Mouse (Mus musculus): ENCODE measurements around the gene Agpat1. TPM values are rescaled to one million over a fixed set of nuclear protein-coding genes. Genes with fewer than 3 reads are reported as not detected.
A peak's percentile ranks its signal among the peaks of the same experiment; 100 is the strongest.

The Agpat1 gene
- polyA plus RNA-seq, 2 experiments: 19.0 to 35.9 TPM

DNA sequence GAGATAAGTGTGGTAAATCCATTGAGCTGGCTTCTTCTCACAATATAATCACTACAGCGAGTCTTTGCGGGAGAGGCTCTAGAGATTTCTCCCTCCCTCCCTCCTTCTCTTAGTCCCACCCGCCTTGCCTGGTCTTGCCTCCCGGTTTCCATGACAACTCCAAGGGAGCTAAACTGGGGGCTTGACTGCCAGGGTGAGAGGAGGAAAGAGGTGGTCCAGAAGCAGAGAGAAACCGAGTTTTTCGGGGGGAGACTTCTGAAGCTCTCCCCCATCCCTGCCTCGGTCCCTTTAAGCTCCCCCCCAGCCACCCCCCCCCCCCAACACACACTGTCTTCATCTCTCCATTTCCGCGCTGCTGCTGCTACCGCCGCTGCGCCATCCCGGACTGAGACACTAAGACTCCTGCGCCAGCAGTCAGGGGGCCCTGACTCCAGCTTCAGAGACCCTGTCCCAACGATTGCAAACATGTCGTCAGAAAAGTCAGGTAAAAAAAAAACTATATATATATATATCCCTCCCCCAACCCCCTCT, 25.2 kb downstream of the Agpat1 start, which contains the start of gene Prrt1:
Gene Prrt1 (plus strand): TSS at position 313 of the 531 bp plus-strand sequence.
- peak within 1 kb of the TSS in 1 of 2 experiments; percentile 74; a peak in 1 of 4 replicates for H3K4me3 ChIP-seq (ENCODE audit: insufficient read depth in 1 of 2, low read depth in 2 of 2, low read length in 2 of 2)
- H3K27ac ChIP-seq: no peak within 1 kb of the TSS

DNA sequence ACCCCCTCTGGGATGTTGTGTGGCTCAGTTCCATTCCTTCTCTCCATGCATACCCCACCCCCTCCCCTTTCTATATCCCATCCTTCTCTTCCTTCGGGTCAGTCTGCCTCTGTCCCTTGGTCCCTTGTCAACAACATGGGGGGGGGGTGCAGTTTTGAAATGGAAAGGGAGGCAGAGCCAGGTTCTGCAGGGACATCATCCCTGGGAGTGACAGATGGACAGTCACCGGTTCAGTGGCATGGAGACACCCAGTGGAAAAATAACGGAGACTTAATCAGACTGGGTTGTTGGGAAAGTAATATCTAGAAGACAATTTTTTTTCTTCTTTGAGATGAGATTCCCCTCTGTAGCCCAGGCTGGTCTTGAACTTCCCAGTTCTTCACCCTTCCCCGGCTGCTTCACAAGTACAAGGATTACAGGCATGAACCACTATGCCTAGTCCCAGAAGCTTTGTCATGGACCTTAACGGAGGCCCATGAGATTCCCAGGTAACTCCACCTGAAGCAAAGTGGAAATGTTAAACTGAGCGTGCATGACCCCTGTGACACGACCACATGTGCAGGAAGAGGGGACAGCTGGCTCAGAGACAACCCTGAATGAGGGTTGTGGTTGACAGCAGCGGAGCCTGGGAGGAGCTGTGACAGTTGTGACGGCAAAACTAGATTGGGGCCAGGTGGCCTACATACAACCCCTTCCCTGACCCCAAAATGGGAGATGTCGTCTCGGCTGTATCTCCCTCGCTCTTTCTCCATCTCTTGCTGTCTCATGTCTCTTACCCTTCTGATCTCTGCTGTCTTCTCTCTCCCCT, 25.9 kb downstream of the Agpat1 start:
- Histone ChIP-seq H3K4me3 (ENCODE audit: insufficient read depth in 1 of 2, low read depth in 2 of 2, low read length in 2 of 2) (no peak overlapping the region), H3K9me3 (ENCODE audit: control insufficient read depth, low read length) (no peaks in the 10 kb centered on the region), H3K27me3 (ENCODE audit: control insufficient read depth, insufficient read depth, low read length) (peaks cover 51% of the 10 kb centered on the region), H3K4me1 (replicated peaks; ENCODE audit: control insufficient read depth in 2 of 2, insufficient read depth in 2 of 2, low read length in 1 of 2) (peaks cover 4 to 5% of the 10 kb centered on the region in 2 experiments; a peak in 3 of 4 replicates), H3K27ac (no peak overlapping the region), H3K4me2 (ENCODE audit: low read depth) (no peak overlapping the region), H3K9ac (replicated peaks) (no peak overlapping the region), H3K36me3 (replicated peaks; ENCODE audit: control insufficient read depth, insufficient read depth, low read depth) (no peaks in the 10 kb centered on the region)
- no peak for TF ChIP-seq EP300 (IDR thresholded peaks at IDR 0.05; ENCODE audit: low read depth)
- TF ChIP-seq CTCF (IDR thresholded peaks at IDR 0.05; ENCODE audit: low read depth): no peak
- WGBS (ENCODE audit: insufficient replicate concordance): 11% methylated on average over 12 of the region's 12 CpGs
- DNase-seq (ENCODE audit: low read depth in 3 of 3, low spot score in 3 of 3) (no peak), ATAC-seq (ENCODE audit: insufficient read depth) (no peak)

More for the DNA sequence above, 25.2 kb downstream of the Agpat1 start, which contains the start of gene Prrt1:
- ATAC-seq (ENCODE audit: insufficient read depth) (no peak), DNase-seq (ENCODE audit: low read depth in 3 of 3, low spot score in 3 of 3) (no peak)
- WGBS (ENCODE audit: insufficient replicate concordance): 9% methylated on average over 16 of the region's 16 CpGs
- Histone ChIP-seq H3K9me3 (ENCODE audit: control insufficient read depth, low read length) (no peaks in the 10 kb centered on the region), H3K4me2 (ENCODE audit: low read depth) (peak within 1 kb of the TSS; percentile 88; the same call in 1 of the 2 replicates), H3K9ac (replicated peaks) (no peak within 1 kb of the TSS), H3K36me3 (replicated peaks; ENCODE audit: control insufficient read depth, insufficient read depth, low read depth) (no peaks in the 10 kb centered on the region), H3K27me3 (ENCODE audit: control insufficient read depth, insufficient read depth, low read length) (peaks cover 51% of the 10 kb centered on the region), H3K4me1 (replicated peaks; ENCODE audit: control insufficient read depth in 2 of 2, insufficient read depth in 2 of 2, low read length in 1 of 2) (peaks cover 4 to 5% of the 10 kb centered on the region in 2 experiments; a peak in 3 of 4 replicates)
- no peak for TF ChIP-seq EP300 (IDR thresholded peaks at IDR 0.05; ENCODE audit: low read depth)
- TF ChIP-seq CTCF (IDR thresholded peaks at IDR 0.05; ENCODE audit: low read depth): no peak

DNA sequence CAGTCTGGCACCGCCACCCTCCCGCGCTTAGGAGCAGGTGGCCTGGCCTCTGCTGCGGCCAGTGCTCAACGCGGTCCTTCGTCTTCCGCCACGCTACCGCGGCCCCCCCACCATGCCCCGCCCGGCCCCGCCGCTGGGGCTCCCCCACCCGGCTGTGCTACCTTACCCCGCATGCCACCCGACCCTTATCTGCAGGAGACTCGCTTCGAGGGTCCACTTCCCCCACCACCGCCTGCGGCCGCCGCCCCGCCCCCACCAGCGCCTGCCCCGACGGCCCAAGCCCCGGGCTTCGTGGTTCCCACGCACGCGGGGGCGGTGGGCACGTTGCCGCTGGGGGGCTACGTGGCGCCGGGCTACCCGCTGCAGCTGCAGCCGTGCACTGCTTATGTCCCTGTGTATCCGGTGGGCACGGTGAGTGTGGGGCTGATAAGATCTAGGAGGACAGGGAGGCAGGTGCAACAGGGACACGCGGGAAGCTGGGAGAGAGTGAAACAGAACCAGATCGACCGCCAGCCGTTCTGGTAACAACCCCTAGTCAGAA, 26.8 kb downstream of the Agpat1 start:
- no peak overlapping the region for H3K9ac ChIP-seq (replicated peaks)
- ATAC-seq (ENCODE audit: insufficient read depth) (no peak), DNase-seq (ENCODE audit: low read depth in 3 of 3, low spot score in 3 of 3) (no peak)
- no peaks in the 10 kb centered on the region for H3K9me3 ChIP-seq (ENCODE audit: control insufficient read depth, low read length)
- H3K4me1 ChIP-seq (replicated peaks; ENCODE audit: control insufficient read depth in 2 of 2, insufficient read depth in 2 of 2, low read length in 1 of 2): peaks cover 4 to 5% of the 10 kb centered on the region in 2 experiments; a peak in 3 of 4 replicates
- H3K36me3 ChIP-seq (replicated peaks; ENCODE audit: control insufficient read depth, insufficient read depth, low read depth): no peaks in the 10 kb centered on the region
- TF ChIP-seq EP300 (IDR thresholded peaks at IDR 0.05; ENCODE audit: low read depth) (no peak), CTCF (IDR thresholded peaks at IDR 0.05; ENCODE audit: low read depth) (no peak)
- H3K27ac ChIP-seq: no peak overlapping the region
- 1% methylated on average over 48 of the region's 48 CpGs for WGBS (ENCODE audit: insufficient replicate concordance)
- H3K4me2 ChIP-seq (ENCODE audit: low read depth): peak overlapping the region; percentile 30
- peak overlapping the region in 1 of 2 experiments; percentile 1; a peak in 1 of 4 replicates for H3K4me3 ChIP-seq (ENCODE audit: insufficient read depth in 1 of 2, low read depth in 2 of 2, low read length in 2 of 2)
- H3K27me3 ChIP-seq (ENCODE audit: control insufficient read depth, insufficient read depth, low read length): peaks cover 51% of the 10 kb centered on the region

DNA sequence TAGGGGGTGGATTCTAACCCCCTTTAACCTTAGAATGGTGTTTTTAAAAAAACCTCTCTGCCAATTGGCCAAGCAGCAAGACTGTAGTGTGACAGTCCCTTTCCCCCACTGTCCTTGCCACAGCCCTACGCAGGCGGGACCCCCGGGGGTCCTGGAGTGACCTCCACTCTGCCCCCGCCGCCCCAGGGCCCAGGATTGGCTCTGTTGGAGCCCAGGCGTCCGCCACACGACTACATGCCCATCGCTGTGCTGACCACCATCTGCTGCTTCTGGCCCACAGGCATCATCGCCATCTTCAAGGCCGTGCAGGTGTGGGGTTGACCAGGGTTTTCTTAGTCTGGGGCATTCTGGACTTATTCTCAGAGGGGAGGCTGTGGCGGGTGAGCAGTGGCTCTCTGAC, 27.6 kb downstream of the Agpat1 start:
- Histone ChIP-seq H3K27ac (no peak overlapping the region), H3K4me2 (ENCODE audit: low read depth) (peak overlapping the region; percentile 60), H3K4me1 (replicated peaks; ENCODE audit: control insufficient read depth in 2 of 2, insufficient read depth in 2 of 2, low read length in 1 of 2) (peaks cover 0 to 4% of the 10 kb centered on the region in 2 experiments; a peak in 2 of 4 replicates), H3K4me3 (ENCODE audit: insufficient read depth in 1 of 2, low read depth in 2 of 2, low read length in 2 of 2) (peak overlapping the region in 1 of 2 experiments; percentile 32; a peak in 2 of 4 replicates), H3K9ac (replicated peaks) (no peak overlapping the region), H3K27me3 (ENCODE audit: control insufficient read depth, insufficient read depth, low read length) (peaks cover 51% of the 10 kb centered on the region), H3K36me3 (replicated peaks; ENCODE audit: control insufficient read depth, insufficient read depth, low read depth) (no peaks in the 10 kb centered on the region), H3K9me3 (ENCODE audit: control insufficient read depth, low read length) (no peaks in the 10 kb centered on the region)
- 14% methylated on average over 11 of the region's 12 CpGs for WGBS (ENCODE audit: insufficient replicate concordance)
- DNase-seq (ENCODE audit: low read depth in 3 of 3, low spot score in 3 of 3): no peak
- no peak for TF ChIP-seq CTCF (IDR thresholded peaks at IDR 0.05; ENCODE audit: low read depth)
- no peak for TF ChIP-seq EP300 (IDR thresholded peaks at IDR 0.05; ENCODE audit: low read depth)
- no peak for ATAC-seq (ENCODE audit: insufficient read depth)
